Mouse (Mus musculus): ENCODE measurements at regions not wholly inside any gene's neighbourhood (a gene's known extent, or its start where the extent isn't known, plus 50 kb on each side); places are given as distances from the start of the nearest gene placed in this dataset.

- TF ChIP-seq POLR2A (IDR thresholded peaks at IDR 0.05; ENCODE audit: low read depth, low read length) = no peak
- no peak for TF ChIP-seq CTCF (conservative IDR thresholded peaks at IDR 0.05; ENCODE audit: insufficient read depth, insufficient read length, low read depth, low read length)
Observed at GRCm38 (mm10) chr5:4697346-4698095, 60.3 kb downstream of the Fzd1 start.

Data from kidney, adult 2 months (tissue).